Mouse (Mus musculus) forebrain, embryonic 14.5 days (tissue): Measurements from ENCODE around the gene Zfp950. TPM values are rescaled to one million over a fixed set of nuclear protein-coding genes. Genes with fewer than 3 reads are reported as not detected.

Experiments used
- polyA plus RNA-seq: library from polyadenylated mRNA; unstranded; fragments of >200 nt; fragmentation: Nextera tagmentation; extraction: Ambion mirVana; gene quantifications from 2 replicates; pipeline ENCODE4 v1.2.1, GENCODE M21; 2014

Gene Zfp950
- polyA plus RNA-seq, 1 experiment from 2014 or later, result 39.2 TPM

Other genes starting within 250 kb of the Zfp950 start
- not detected in 2 replicates for gene Gm7102, start 35.5 kb upstream of the Zfp950 start, polyA plus RNA-seq
- not detected in 2 replicates for gene Gm6020, start 43.0 kb upstream of the Zfp950 start, polyA plus RNA-seq
- gene Csf2ra, start 87.6 kb upstream of the Zfp950 start, polyA plus RNA-seq, result 10.2 and 15.7 TPM in 2 replicates
- gene Gm21060, start 156.2 kb upstream of the Zfp950 start, polyA plus RNA-seq, result not detected in 2 replicates